Mouse (Mus musculus) kidney, adult 2 months (tissue): ENCODE data around the gene Tmem179.

Experiments
- CTCF ChIP-seq: fragments of 200-500 bp; conservative IDR thresholded peaks from 2 replicates; pipeline ENCODE4 v1.5.1; 2011; ENCODE audit warnings: low read depth, mild to moderate bottlenecking, control low read depth, low read length, moderate library complexity, mixed read lengths; ENCODE audit not compliant: insufficient read depth, insufficient read length
- POLR2A ChIP-seq: fragments of 200-500 bp; IDR thresholded peaks from one replicate; pipeline ENCODE4 v1.6.1; 2011; ENCODE audit warnings: low read depth, low read length, control low read depth

DNA sequence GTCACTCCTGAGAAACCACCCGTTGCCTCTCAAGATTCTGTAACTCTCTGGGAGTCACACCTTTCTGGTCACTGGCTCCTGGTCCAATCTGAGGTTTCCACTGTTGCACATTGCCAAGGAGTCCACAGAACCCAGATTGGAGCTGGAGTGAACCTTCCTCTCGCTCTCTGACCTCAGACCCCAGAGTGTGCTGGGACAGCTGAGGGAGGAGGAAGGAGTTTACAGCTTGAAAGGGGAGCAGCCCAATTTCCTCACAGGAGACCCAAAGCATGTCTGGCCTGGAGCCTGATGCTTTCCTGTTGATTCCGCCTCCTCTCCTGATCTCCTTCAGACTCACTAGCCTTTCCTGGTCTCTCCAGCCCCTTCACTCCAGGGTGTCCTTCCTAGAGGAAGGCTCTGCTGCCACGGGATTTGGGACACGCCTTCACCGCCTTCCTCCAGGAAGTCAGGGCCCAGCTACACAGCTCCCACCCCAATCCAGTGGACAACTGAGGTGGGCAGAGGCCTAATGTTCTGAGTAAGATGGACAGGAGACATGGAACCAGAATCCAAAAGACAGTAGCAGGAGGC, 60.3 kb downstream of the Tmem179 start:
- TF ChIP-seq POLR2A (no peak), CTCF (no peak)
